Mouse (Mus musculus): ENCODE data around the gene Abhd14a. TPM values are rescaled to one million over a fixed set of nuclear protein-coding genes. Genes with fewer than 3 reads are reported as not detected.
"Not testable (repeated sequence)": the region's sequence is repeated elsewhere in the genome, so short reads cannot be mapped to it uniquely, and the experiment has no call there.

Gene Abhd14a
- polyA plus RNA-seq (2015; fragmentation: Nextera tagmentation; extraction: Ambion mirVana) = 75.6 and 87.0 TPM in 2 replicates

DNA sequence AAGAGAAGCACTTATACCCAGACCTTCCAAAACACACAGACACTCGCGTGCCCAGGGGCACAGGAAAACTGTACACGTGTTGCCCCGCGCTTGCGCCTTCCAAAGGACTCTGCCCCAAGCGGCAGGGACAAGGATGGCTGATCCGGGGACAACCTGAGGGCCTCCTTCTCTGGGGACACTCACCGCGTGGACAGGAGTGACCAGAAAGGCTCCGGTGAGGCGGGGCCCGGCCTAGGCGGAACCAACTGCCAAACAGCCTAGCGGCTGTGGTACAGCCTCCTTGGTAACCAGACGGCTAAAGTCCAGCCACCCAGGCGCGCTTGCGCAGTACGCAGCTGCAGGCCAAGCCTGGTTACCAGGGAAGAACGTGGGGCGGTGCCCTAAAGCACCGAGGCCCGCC is at the start of gene Abhd14a, which contains the start of gene Abhd14b:
Gene Abhd14a, minus strand, starts transcription at position 331 of the 400 bp plus-strand sequence.
Gene Abhd14b, plus strand, starts transcription at position 112 of the 400 bp plus-strand sequence.
- Histone ChIP-seq H3K9ac (peak within 1 kb of the TSS; percentile 65), H3K4me2 (replicated peaks) (peak within 1 kb of the TSS; percentile 78), H3K4me1 (peaks cover 67% of the 10 kb centered on the region), H3K27me3 (no peaks in the 10 kb centered on the region), H3K36me3 (no peaks in the 10 kb centered on the region), H3K4me3 (replicated peaks) (peak within 1 kb of the TSS; percentile 67), H3K27ac (replicated peaks) (peak within 1 kb of the TSS; percentile 85), H3K9me3 (replicated peaks) (no peaks in the 10 kb centered on the region)
- WGBS = under 1% methylated on average over 24 of the region's 24 CpGs
- peak; percentile 89 for ATAC-seq (ENCODE audit: insufficient number of reproducible peaks, low FRiP score, low TSS enrichment, low read depth)

- H3K36me3 ChIP-seq = peaks cover 37% of the 10 kb centered on the region
- not testable (repeated sequence) for H3K4me1 ChIP-seq; H3K4me2 ChIP-seq (replicated peaks); H3K9me3 ChIP-seq (replicated peaks); H3K4me3 ChIP-seq (replicated peaks); H3K9ac ChIP-seq; H3K27me3 ChIP-seq; ATAC-seq (ENCODE audit: insufficient number of reproducible peaks, low FRiP score, low TSS enrichment, low read depth); H3K27ac ChIP-seq (replicated peaks)
- 72% methylated on average over 6 of the region's 6 CpGs for WGBS
Measured at GRCm38 (mm10) chr9:106487602-106488001, 40.1 kb upstream of the Abhd14a start.

DNA sequence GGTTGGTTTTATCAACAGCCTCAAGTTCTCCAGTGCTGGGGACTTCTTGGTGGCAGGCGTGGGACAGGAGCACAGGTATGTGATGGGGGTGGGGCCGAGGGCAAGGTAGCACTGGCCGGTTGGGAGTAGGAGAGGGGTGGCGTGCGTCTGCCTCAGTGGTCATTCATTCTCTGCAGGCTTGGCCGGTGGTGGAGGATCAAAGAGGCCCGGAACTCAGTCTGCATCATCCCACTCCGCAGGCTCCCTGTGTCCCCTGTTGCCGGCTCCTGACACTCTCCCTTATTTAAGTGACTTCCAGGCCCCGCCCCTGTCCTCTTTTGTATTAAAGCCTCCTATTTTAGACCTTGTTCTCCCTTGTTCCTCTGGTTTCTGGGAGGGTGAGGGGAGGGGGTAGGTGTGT is 37.6 kb upstream of the Abhd14a start:
- Histone ChIP-seq H3K9ac (no peak overlapping the region), H3K27me3 (no peaks in the 10 kb centered on the region), H3K4me3 (replicated peaks) (no peak overlapping the region), H3K36me3 (peaks cover 51% of the 10 kb centered on the region), H3K27ac (replicated peaks) (no peak overlapping the region), H3K9me3 (replicated peaks) (no peaks in the 10 kb centered on the region), H3K4me1 (no peaks in the 10 kb centered on the region), H3K4me2 (replicated peaks) (no peak overlapping the region)
- WGBS = 81% methylated on average over 10 of the region's 10 CpGs
- no peak for ATAC-seq (ENCODE audit: insufficient number of reproducible peaks, low FRiP score, low TSS enrichment, low read depth)

DNA sequence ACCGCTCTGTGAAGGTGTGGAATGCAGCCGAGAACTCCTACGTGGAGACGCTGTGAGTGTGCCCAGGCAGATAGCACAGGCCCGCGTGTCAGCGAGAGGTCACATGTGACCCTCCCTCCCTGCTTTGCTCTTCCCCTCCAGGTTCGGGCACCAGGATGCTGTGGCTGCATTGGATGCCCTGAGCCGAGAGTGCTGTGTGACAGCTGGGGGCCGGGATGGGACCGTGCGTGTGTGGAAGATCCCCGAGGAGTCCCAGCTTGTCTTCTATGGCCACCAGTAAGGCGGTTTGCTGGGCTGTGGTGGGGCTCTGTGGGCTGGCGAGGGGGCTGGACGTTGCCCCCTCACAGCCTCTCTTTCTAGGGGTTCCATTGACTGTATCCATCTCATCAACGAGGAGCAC is 36.1 kb upstream of the Abhd14a start:
- WGBS = 92% methylated on average over 17 of the region's 17 CpGs

DNA sequence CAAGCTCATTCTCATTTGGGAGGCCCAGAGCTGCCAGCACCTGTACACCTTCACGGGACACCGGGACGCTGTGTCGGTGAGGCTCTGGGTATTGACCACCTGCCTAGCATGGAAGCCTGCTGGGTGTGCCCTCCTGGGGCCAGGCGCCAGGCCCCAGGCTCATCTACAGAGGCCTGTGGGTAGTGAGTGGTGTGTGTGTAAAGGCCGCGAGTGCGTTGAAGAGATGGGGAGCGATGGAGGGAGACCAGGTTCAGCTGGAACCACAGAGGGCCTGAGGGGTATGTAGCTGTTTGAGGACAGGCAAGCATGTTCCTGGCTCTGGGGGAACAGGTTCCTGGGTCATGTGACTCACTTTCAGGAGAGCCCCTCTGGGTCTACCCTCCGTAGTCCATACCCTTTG is 35.7 kb upstream of the Abhd14a start:
- peaks cover 3% of the 10 kb centered on the region for H3K4me1 ChIP-seq
- H3K36me3 ChIP-seq = peaks cover 58% of the 10 kb centered on the region
- no peaks in the 10 kb centered on the region for H3K9me3 ChIP-seq (replicated peaks)
- H3K9ac ChIP-seq = no peak overlapping the region
- H3K4me3 ChIP-seq (replicated peaks) = no peak overlapping the region
- H3K4me2 ChIP-seq (replicated peaks) = no peak overlapping the region
- ATAC-seq (ENCODE audit: insufficient number of reproducible peaks, low FRiP score, low TSS enrichment, low read depth) = no peak
- 96% methylated on average over 10 of the region's 10 CpGs for WGBS
- no peak overlapping the region for H3K27ac ChIP-seq (replicated peaks)
- H3K27me3 ChIP-seq = no peaks in the 10 kb centered on the region

More for the DNA sequence above, 36.1 kb upstream of the Abhd14a start:
- Histone ChIP-seq H3K36me3 (peaks cover 58% of the 10 kb centered on the region), H3K27me3 (no peaks in the 10 kb centered on the region), H3K4me3 (replicated peaks) (no peak overlapping the region), H3K4me1 (no peaks in the 10 kb centered on the region), H3K4me2 (replicated peaks) (no peak overlapping the region), H3K9ac (no peak overlapping the region), H3K9me3 (replicated peaks) (no peaks in the 10 kb centered on the region), H3K27ac (replicated peaks) (no peak overlapping the region)
- ATAC-seq (ENCODE audit: insufficient number of reproducible peaks, low FRiP score, low TSS enrichment, low read depth) = no peak

DNA sequence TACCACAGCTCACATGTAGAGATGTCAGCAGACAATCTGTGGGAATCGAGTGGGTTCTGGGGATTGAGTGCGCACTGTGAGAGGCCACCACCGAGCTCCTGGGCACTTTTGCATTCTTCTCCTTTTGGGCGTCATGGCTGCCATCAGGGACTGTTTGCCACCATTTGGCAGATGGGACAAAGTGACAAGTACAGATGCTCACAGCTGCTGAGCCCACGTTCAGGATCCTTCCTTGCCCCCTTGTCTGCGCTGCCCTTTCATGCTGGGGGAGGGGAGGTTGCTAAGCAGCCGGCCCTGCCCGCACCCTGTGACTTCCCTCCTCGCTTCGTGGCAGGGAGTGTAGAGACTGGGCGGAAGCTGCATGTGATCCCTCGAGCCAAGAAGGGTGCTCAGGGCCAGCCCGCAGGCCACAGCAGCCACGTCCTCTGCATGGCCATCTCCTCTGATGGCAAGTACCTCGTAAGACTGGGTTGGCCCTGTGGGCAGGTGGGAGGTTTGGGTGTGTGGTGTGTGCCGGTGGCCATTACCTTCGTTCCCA is 35.2 kb upstream of the Abhd14a start:
- H3K4me1 ChIP-seq = peaks cover 8% of the 10 kb centered on the region
- no peak overlapping the region for H3K4me2 ChIP-seq (replicated peaks)
- no peak for ATAC-seq (ENCODE audit: insufficient number of reproducible peaks, low FRiP score, low TSS enrichment, low read depth)
- no peak overlapping the region for H3K27ac ChIP-seq (replicated peaks)
- H3K4me3 ChIP-seq (replicated peaks) = no peak overlapping the region
- no peaks in the 10 kb centered on the region for H3K9me3 ChIP-seq (replicated peaks)
- H3K9ac ChIP-seq = no peak overlapping the region
- H3K27me3 ChIP-seq = no peaks in the 10 kb centered on the region
- 84% methylated on average over 17 of the region's 17 CpGs for WGBS
- peaks cover 58% of the 10 kb centered on the region for H3K36me3 ChIP-seq

DNA sequence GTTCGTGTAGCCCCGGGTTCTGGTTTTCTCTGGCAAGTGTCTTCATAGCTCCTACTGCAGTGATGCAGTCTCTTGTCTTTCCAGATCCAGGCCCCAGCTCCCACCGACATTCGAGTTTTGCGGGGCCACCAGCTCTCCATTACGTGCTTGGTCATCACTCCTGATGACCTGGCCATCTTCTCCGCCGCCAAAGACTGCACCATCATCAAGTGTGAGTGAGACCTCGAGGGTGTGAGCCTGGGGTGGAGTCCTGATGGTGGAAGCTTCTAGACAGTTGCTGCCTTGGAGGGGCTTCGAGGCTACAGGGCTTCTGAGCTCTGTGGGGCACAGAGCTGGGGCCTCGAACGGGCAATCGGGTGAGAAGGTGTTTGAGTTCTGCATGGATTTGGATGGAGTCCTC is 34.2 kb upstream of the Abhd14a start:
- Histone ChIP-seq H3K4me1 (peaks cover 9% of the 10 kb centered on the region), H3K9me3 (replicated peaks) (no peaks in the 10 kb centered on the region), H3K27ac (replicated peaks) (no peak overlapping the region), H3K9ac (no peak overlapping the region), H3K4me3 (replicated peaks) (no peak overlapping the region), H3K4me2 (replicated peaks) (no peak overlapping the region), H3K36me3 (peaks cover 58% of the 10 kb centered on the region), H3K27me3 (no peaks in the 10 kb centered on the region)
- 95% methylated on average over 13 of the region's 13 CpGs for WGBS
- ATAC-seq (ENCODE audit: insufficient number of reproducible peaks, low FRiP score, low TSS enrichment, low read depth) = no peak

GRCm38 (mm10) chr9:106481075-106481474 is 33.6 kb upstream of the Abhd14a start:
- Histone ChIP-seq H3K27ac (replicated peaks) (no peak overlapping the region), H3K4me3 (replicated peaks) (no peak overlapping the region), H3K4me2 (replicated peaks) (no peak overlapping the region), H3K9ac (no peak overlapping the region), H3K27me3 (no peaks in the 10 kb centered on the region), H3K36me3 (peaks cover 54% of the 10 kb centered on the region), H3K4me1 (peaks cover 15% of the 10 kb centered on the region), H3K9me3 (replicated peaks) (no peaks in the 10 kb centered on the region)
- 89% methylated on average over 15 of the region's 15 CpGs for WGBS
- no peak for ATAC-seq (ENCODE audit: insufficient number of reproducible peaks, low FRiP score, low TSS enrichment, low read depth)

- peaks cover 20% of the 10 kb centered on the region for H3K4me1 ChIP-seq
- WGBS = 94% methylated on average over 7 of the region's 7 CpGs
- peaks cover 49% of the 10 kb centered on the region for H3K36me3 ChIP-seq
- no peak for ATAC-seq (ENCODE audit: insufficient number of reproducible peaks, low FRiP score, low TSS enrichment, low read depth)
- no peaks in the 10 kb centered on the region for H3K9me3 ChIP-seq (replicated peaks)
- H3K4me2 ChIP-seq (replicated peaks) = no peak overlapping the region
- H3K27me3 ChIP-seq = no peaks in the 10 kb centered on the region
- H3K4me3 ChIP-seq (replicated peaks) = no peak overlapping the region
- H3K9ac ChIP-seq = no peak overlapping the region
- no peak overlapping the region for H3K27ac ChIP-seq (replicated peaks)
Measured at GRCm38 (mm10) chr9:106480541-106480940, 33.1 kb upstream of the Abhd14a start.

DNA sequence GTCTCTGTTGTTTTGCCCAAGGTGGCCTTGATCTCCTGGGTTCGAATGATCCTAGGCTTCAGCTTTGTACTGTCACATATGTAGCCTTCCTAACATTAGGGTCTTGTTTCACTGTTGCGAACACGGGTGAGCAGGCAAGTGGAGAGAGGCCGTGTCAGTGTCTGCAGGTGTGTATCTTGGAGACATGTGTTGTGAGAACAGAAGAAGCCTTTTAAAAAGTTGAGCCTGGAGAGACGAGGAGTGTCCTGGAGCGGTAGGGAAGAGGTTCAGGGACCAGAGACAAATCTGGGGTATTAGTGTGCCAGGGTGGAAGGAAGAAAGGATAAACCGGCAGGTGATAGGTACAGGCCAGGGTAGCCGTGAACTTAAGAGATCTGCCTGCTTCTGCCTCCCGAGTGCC is 30.6 kb upstream of the Abhd14a start:
- H3K4me3 ChIP-seq (replicated peaks) = peak overlapping the region; percentile 81
- H3K27ac ChIP-seq (replicated peaks) = no peak overlapping the region
- ATAC-seq (ENCODE audit: insufficient number of reproducible peaks, low FRiP score, low TSS enrichment, low read depth) = no peak
- no peaks in the 10 kb centered on the region for H3K27me3 ChIP-seq
- H3K9ac ChIP-seq = peak overlapping the region; percentile 66
- no peaks in the 10 kb centered on the region for H3K9me3 ChIP-seq (replicated peaks)
- H3K4me2 ChIP-seq (replicated peaks) = peak overlapping the region; percentile 88
- 76% methylated on average over 9 of the region's 9 CpGs for WGBS
- peaks cover 26% of the 10 kb centered on the region for H3K36me3 ChIP-seq
- H3K4me1 ChIP-seq = peaks cover 42% of the 10 kb centered on the region

DNA sequence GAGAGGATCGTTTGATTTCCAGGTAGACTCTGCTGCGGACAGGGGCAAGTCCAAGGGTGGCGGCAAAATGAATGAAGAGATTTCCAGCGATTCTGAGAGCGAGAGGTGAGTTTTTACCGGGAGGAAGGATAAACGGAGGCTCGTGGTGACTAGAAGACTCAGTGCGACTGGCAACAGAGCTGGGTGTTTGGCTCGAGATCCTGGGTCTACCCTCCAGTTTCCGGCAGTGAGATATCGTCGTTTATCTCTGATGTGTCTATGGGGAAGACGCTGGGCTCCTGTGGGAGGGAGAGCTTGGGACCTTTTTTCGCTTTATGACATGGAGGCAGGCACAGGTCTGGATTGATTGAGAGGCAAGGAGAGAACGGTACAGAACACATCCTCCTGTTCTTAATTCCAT is 30.2 kb upstream of the Abhd14a start:
- 2% methylated on average over 16 of the region's 16 CpGs for WGBS
- H3K9me3 ChIP-seq (replicated peaks) = no peaks in the 10 kb centered on the region
- peak overlapping the region; percentile 66 for H3K9ac ChIP-seq
- ATAC-seq (ENCODE audit: insufficient number of reproducible peaks, low FRiP score, low TSS enrichment, low read depth) = no peak
- H3K4me3 ChIP-seq (replicated peaks) = peak overlapping the region; percentile 81
- H3K27me3 ChIP-seq = no peaks in the 10 kb centered on the region
- H3K4me2 ChIP-seq (replicated peaks) = peak overlapping the region; percentile 88
- peaks cover 42% of the 10 kb centered on the region for H3K4me1 ChIP-seq
- H3K27ac ChIP-seq (replicated peaks) = no peak overlapping the region
- H3K36me3 ChIP-seq = peaks cover 21% of the 10 kb centered on the region

DNA sequence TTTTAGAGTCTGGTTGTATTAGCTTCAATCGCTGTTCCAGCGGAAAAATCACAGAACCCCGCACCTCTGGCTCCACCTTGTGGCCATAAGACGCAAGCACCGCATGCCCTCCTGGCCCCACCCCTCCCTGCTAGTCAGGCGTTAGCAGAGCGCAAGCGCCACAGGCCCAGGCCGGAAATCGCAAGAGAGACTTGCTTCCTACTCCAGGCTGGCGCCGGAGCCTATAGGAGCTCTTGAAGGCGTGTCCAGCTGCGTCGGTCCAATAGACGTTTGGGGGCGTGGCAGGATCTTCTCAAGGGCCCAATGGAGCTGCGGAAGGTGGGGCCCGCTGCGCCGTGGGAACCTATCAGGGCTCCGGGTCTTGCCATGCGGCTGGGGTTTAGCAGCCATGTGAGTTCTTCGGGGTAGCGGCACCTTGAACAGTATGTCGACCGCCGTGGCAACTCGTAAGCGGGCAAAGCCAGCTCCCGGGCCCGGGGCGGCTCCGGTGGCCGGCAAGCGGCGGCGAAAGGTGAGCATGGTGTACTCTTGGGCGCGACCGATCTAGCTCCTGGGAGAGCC is 29.5 kb upstream of the Abhd14a start, which contains the start of gene Parp3:
Gene Parp3, minus strand, starts transcription at position 26 of the 561 bp plus-strand sequence.
- Histone ChIP-seq H3K4me2 (replicated peaks) (peak within 1 kb of the TSS; percentile 88), H3K9ac (peak within 1 kb of the TSS; percentile 66), H3K9me3 (replicated peaks) (no peaks in the 10 kb centered on the region), H3K4me3 (replicated peaks) (peak within 1 kb of the TSS; percentile 81), H3K4me1 (peaks cover 49% of the 10 kb centered on the region), H3K36me3 (peaks cover 19% of the 10 kb centered on the region), H3K27me3 (no peaks in the 10 kb centered on the region), H3K27ac (replicated peaks) (peak within 1 kb of the TSS; percentile 88)
- under 1% methylated on average over 41 of the region's 41 CpGs for WGBS
- ATAC-seq (ENCODE audit: insufficient number of reproducible peaks, low FRiP score, low TSS enrichment, low read depth) = peak; percentile 98

Data from embryonic facial prominence, embryonic 15.5 days (tissue).